Mouse (Mus musculus): Measurements from ENCODE around the gene Tmem131l.
"Not testable (repeated sequence)": the region's sequence is repeated elsewhere in the genome, so short reads cannot be mapped to it uniquely, and the experiment has no call there.

Tmem131l gene

GRCm38 (mm10) chr3:83906185-83906584 is 133.8 kb downstream of the Tmem131l start:
- no peak for DNase-seq (ENCODE audit: low spot score)

GRCm38 (mm10) chr3:83905161-83905560 is 134.8 kb downstream of the Tmem131l start:
- DNase-seq (ENCODE audit: low spot score) = no peak

GRCm38 (mm10) chr3:83904176-83904958 is 135.6 kb downstream of the Tmem131l start:
- DNase-seq (ENCODE audit: low spot score) = no peak

GRCm38 (mm10) chr3:83902943-83903342 is 137.0 kb downstream of the Tmem131l start:
- DNase-seq (ENCODE audit: low spot score) = no peak

- no peak for DNase-seq (ENCODE audit: low spot score)
Measured at GRCm38 (mm10) chr3:83902459-83902858, 137.5 kb downstream of the Tmem131l start.

- no peak for DNase-seq (ENCODE audit: low spot score)
Measured at GRCm38 (mm10) chr3:83900756-83901373, 139.1 kb downstream of the Tmem131l start.

- DNase-seq (ENCODE audit: low spot score) = peak; percentile 68
Measured at GRCm38 (mm10) chr3:83899556-83899955, 140.4 kb downstream of the Tmem131l start.

GRCm38 (mm10) chr3:83898246-83898645 is 141.7 kb downstream of the Tmem131l start:
- no peak for DNase-seq (ENCODE audit: low spot score)

GRCm38 (mm10) chr3:83895811-83896210 is 144.2 kb downstream of the Tmem131l start:
- no peak for DNase-seq (ENCODE audit: low spot score)

GRCm38 (mm10) chr3:83895111-83895510 is 144.9 kb downstream of the Tmem131l start:
- DNase-seq (ENCODE audit: low spot score) = no peak

GRCm38 (mm10) chr3:83885163-83885562 is 154.8 kb downstream of the Tmem131l start:
- DNase-seq (ENCODE audit: low spot score) = no peak

GRCm38 (mm10) chr3:83879261-83880050 is 160.5 kb downstream of the Tmem131l start:
- not testable (repeated sequence) for DNase-seq (ENCODE audit: low spot score)

- DNase-seq (ENCODE audit: low spot score) = no peak
Measured at GRCm38 (mm10) chr3:83878801-83879200, 161.2 kb downstream of the Tmem131l start.

GRCm38 (mm10) chr3:83876299-83876698 is 163.7 kb downstream of the Tmem131l start:
- DNase-seq (ENCODE audit: low spot score) = no peak

- not testable (repeated sequence) for DNase-seq (ENCODE audit: low spot score)
Measured at GRCm38 (mm10) chr3:83875078-83875477, 164.9 kb downstream of the Tmem131l start.

GRCm38 (mm10) chr3:83872853-83873252 is 167.1 kb downstream of the Tmem131l start:
- not testable (repeated sequence) for DNase-seq (ENCODE audit: low spot score)

- DNase-seq (ENCODE audit: low spot score) = not testable (repeated sequence)
Measured at GRCm38 (mm10) chr3:83871962-83872361, 168.0 kb downstream of the Tmem131l start.

- DNase-seq (ENCODE audit: low spot score) = not testable (repeated sequence)
Measured at GRCm38 (mm10) chr3:83871559-83871958, 168.4 kb downstream of the Tmem131l start.

- DNase-seq (ENCODE audit: low spot score) = no peak
Measured at GRCm38 (mm10) chr3:83869776-83870175, 170.2 kb downstream of the Tmem131l start.

- not testable (repeated sequence) for DNase-seq (ENCODE audit: low spot score)
Measured at GRCm38 (mm10) chr3:83867026-83867425, 172.9 kb downstream of the Tmem131l start.

GRCm38 (mm10) chr3:83865216-83865615 is 174.8 kb downstream of the Tmem131l start:
- DNase-seq (ENCODE audit: low spot score) = no peak

- DNase-seq (ENCODE audit: low spot score) = no peak
Measured at GRCm38 (mm10) chr3:83864064-83864548, 175.9 kb downstream of the Tmem131l start.

Measured in layer of hippocampus, adult 11-12 months (tissue).